Mouse (Mus musculus) CH12.LX (cell line): ENCODE results near the gene Hist1h2bf. TPM values are rescaled to one million over a fixed set of nuclear protein-coding genes. Genes with fewer than 3 reads are reported as not detected.
A peak's percentile ranks its signal among the peaks of the same experiment; 100 is the strongest.
"Not testable (repeated sequence)": the region's sequence is repeated elsewhere in the genome, so short reads cannot be mapped to it uniquely, and the experiment has no call there.

Source experiments
- DNase-seq: peaks from one replicate; pipeline ENCODE4 v3.0.0-alpha.2; 2013; ENCODE audit errors: extremely low read depth
- H3K27ac ChIP-seq: 2 replicates; pipeline ENCODE4 v1.5.1; 2012; ENCODE audit warnings: low read depth, mild to moderate bottlenecking, control low read depth, moderate library complexity; ENCODE audit not compliant: insufficient read depth
- H3K27me3 ChIP-seq: replicated peaks from 2 replicates; pipeline ENCODE3; 2012; ENCODE audit warnings: inconsistent platforms
- H3K36me3 ChIP-seq, 2 experiments: replicated peaks in 1 of 2; 2 replicates each; pipeline versions ENCODE3 to v1.6.1; 2012; ENCODE audit warnings: inconsistent platforms in 1 of 2, low read length in 1 of 2, mild to moderate bottlenecking in 1 of 2, mixed read lengths in 1 of 2, moderate library complexity in 1 of 2; ENCODE audit not compliant: control insufficient read depth in 1 of 2, insufficient read depth in 1 of 2
- H3K4me1 ChIP-seq, 2 experiments: 2 replicates each; pipeline ENCODE4 v1.6.1; 2012; ENCODE audit warnings: inconsistent platforms in 1 of 2, moderate library complexity in 1 of 2; ENCODE audit not compliant: insufficient read depth in 2 of 2, control insufficient read depth in 1 of 2
- H3K4me2 ChIP-seq: 2 replicates; pipeline ENCODE4 v1.6.1; 2012; ENCODE audit warnings: low read depth, mild to moderate bottlenecking, control low read depth; ENCODE audit not compliant: poor library complexity, insufficient read depth, severe bottlenecking
- H3K4me3 ChIP-seq, 3 experiments: fragments of 150-350 bp in 1 of 3; sonication (generic) in 1 of 3; replicated peaks in 1 of 3; 2 replicates each; pipeline versions ENCODE3 to v1.5.1; 2011 to 2012; ENCODE audit warnings: low read depth in 2 of 3, low read length in 2 of 3, mild to moderate bottlenecking in 2 of 3, moderate library complexity in 2 of 3, control low read depth in 1 of 3, improper control_type of control experiment in 1 of 3, inconsistent platforms in 1 of 3, mixed read lengths in 1 of 3; ENCODE audit not compliant: poor library complexity in 1 of 3
- H3K79me2 ChIP-seq: replicated peaks from 2 replicates; pipeline ENCODE4 v1.6.1; 2012; ENCODE audit warnings: mild to moderate bottlenecking, moderate library complexity; ENCODE audit not compliant: control insufficient read depth, poor library complexity, insufficient read depth, severe bottlenecking; ENCODE audit errors: extremely low read depth
- H3K9ac ChIP-seq: 2 replicates; pipeline ENCODE4 v1.6.1; 2012; ENCODE audit warnings: low read depth, mild to moderate bottlenecking, control low read depth, moderate library complexity; ENCODE audit not compliant: insufficient read depth
- H3K9me3 ChIP-seq: replicated peaks from 2 replicates; pipeline ENCODE3; 2012; ENCODE audit warnings: low read length, inconsistent platforms, mixed read lengths
- CHD2 ChIP-seq: IDR thresholded peaks from 2 replicates; pipeline ENCODE4 v1.6.1; 2011; ENCODE audit warnings: low read length, improper control_type of control experiment
- E2F4 ChIP-seq: IDR thresholded peaks from 2 replicates; pipeline ENCODE4 v1.6.1; 2011; ENCODE audit warnings: low read depth, low read length, improper control_type of control experiment; ENCODE audit not compliant: insufficient replicate concordance
- EP300 ChIP-seq: IDR thresholded peaks from 2 replicates; pipeline ENCODE4 v1.6.1; 2011; ENCODE audit warnings: low read length, improper control_type of control experiment
- HCFC1 ChIP-seq: IDR thresholded peaks from 2 replicates; pipeline ENCODE4 v1.6.1; 2012; ENCODE audit warnings: low read depth, mild to moderate bottlenecking, inconsistent platforms, low read length, improper control_type of control experiment
- JUN ChIP-seq: IDR thresholded peaks from 2 replicates; pipeline ENCODE4 v1.6.1; 2011; ENCODE audit warnings: low read depth, mild to moderate bottlenecking, low read length, improper control_type of control experiment, moderate library complexity; ENCODE audit not compliant: insufficient read depth
- MEF2A ChIP-seq: IDR thresholded peaks from 2 replicates; pipeline ENCODE4 v1.6.1; 2014; ENCODE audit warnings: low read depth, mild to moderate bottlenecking, inconsistent platforms, low read length, improper control_type of control experiment, borderline replicate concordance
- MXI1 ChIP-seq: IDR thresholded peaks from 2 replicates; pipeline ENCODE4 v1.6.1; 2011; ENCODE audit warnings: mild to moderate bottlenecking, low read depth, low read length, improper control_type of control experiment
- NELFE ChIP-seq: IDR thresholded peaks from 2 replicates; pipeline ENCODE4 v1.6.1; 2011; ENCODE audit warnings: low read depth, low read length, improper control_type of control experiment
- NRF1 ChIP-seq: IDR thresholded peaks from 2 replicates; pipeline ENCODE4 v1.6.1; 2014; ENCODE audit warnings: low read depth, mild to moderate bottlenecking, inconsistent platforms, low read length, improper control_type of control experiment, moderate library complexity
- PAX5 ChIP-seq: IDR thresholded peaks from 2 replicates; pipeline ENCODE4 v1.6.1; 2012; ENCODE audit warnings: low read length, inconsistent platforms, mixed read lengths
- POLR2A ChIP-seq: IDR thresholded peaks from 2 replicates; pipeline ENCODE4 v1.6.1; 2011; ENCODE audit warnings: low read depth, mild to moderate bottlenecking, improper control_type of control experiment, low read length
- SIN3A ChIP-seq: IDR thresholded peaks from 2 replicates; pipeline ENCODE4 v1.6.1; 2012; ENCODE audit warnings: low read length, improper control_type of control experiment, inconsistent platforms
- TBP ChIP-seq: conservative IDR thresholded peaks from 2 replicates; pipeline ENCODE4 v1.6.1; 2011; ENCODE audit warnings: low read depth, low read length, improper control_type of control experiment
- TCF12 ChIP-seq: IDR thresholded peaks from 2 replicates; pipeline ENCODE4 v1.6.1; 2014; ENCODE audit warnings: low read depth, mild to moderate bottlenecking, inconsistent platforms, low read length, improper control_type of control experiment
- UBTF ChIP-seq: IDR thresholded peaks from 2 replicates; pipeline ENCODE4 v1.6.1; 2012; ENCODE audit warnings: low read depth, mild to moderate bottlenecking, inconsistent platforms, low read length, improper control_type of control experiment, moderate library complexity
- USF1 ChIP-seq: IDR thresholded peaks from 2 replicates; pipeline ENCODE4 v1.6.1; 2014; ENCODE audit warnings: low read depth, mild to moderate bottlenecking, inconsistent platforms, low read length, improper control_type of control experiment
- USF2 ChIP-seq: conservative IDR thresholded peaks from 2 replicates; pipeline ENCODE4 v1.6.1; 2011; ENCODE audit warnings: low read depth, low read length, improper control_type of control experiment
- ZKSCAN1 ChIP-seq: IDR thresholded peaks from 2 replicates; pipeline ENCODE4 v1.6.1; 2012; ENCODE audit warnings: low read depth, inconsistent platforms, low read length, improper control_type of control experiment, borderline replicate concordance
- ZMIZ1 ChIP-seq: IDR thresholded peaks from 2 replicates; pipeline ENCODE4 v1.6.1; 2012; ENCODE audit warnings: low read depth, mild to moderate bottlenecking, inconsistent platforms, low read length, improper control_type of control experiment
- dilution Hi-C: fragments of 300-500 bp; cut with MboI; formaldehyde crosslinking; loops from 2 replicates; pipeline ENCODE4 v1.14.3; 2020; ENCODE audit warnings: low sequenced_read_pairs; ENCODE audit not compliant: extremely low pct_unique_long_range_greater_than_20kb, extremely low pct_ligation_motif_present
- in situ Hi-C: fragments of 300-500 bp; cut with MboI; formaldehyde crosslinking; loops from 3 replicates; pipeline ENCODE4 v1.14.3; 2019; ENCODE audit warnings: low sequenced_read_pairs, low pct_ligation_motif_present, low pct_unique_long_range_greater_than_20kb, mixed read lengths
- polyA plus RNA-seq: library from polyadenylated mRNA; unstranded; fragments of >175 nt; gene quantifications from 2 replicates; pipeline ENCODE4 v1.2.1, GENCODE M21; 2012; ENCODE audit warnings: low read depth; ENCODE audit not compliant: insufficient read length
- total RNA-seq, 2 experiments: library from RNA; depleted of rRNA; stranded (reverse); fragments of 300-350 nt in 1 of 2; fragments of >200 nt in 1 of 2; gene quantifications; 2 replicates each; pipeline ENCODE4 v1.2.3; 2012 to 2014

Gene Hist1h2bf
- total RNA-seq (2012; rRNA removed) (1,243 and 1,273 TPM in 2 replicates), total RNA-seq (2014; rRNA removed) (28.3 and 50.8 TPM in 2 replicates), polyA plus RNA-seq (1.7 TPM in 1 of 2 replicates, not detected in the other)

GRCm38 (mm10) chr13:23573898-23574524, at the start of gene Hist1h2bf, which contains the start of gene Hist1h2ad:
Gene Hist1h2bf (minus strand): TSS chr13:23574196.
Gene Hist1h2ad (plus strand): TSS chr13:23574381.
- Histone ChIP-seq H3K4me3 (peak within 1 kb of the TSS; percentile 34 to 59 (median 39)), H3K4me1 (peaks cover 0 to 15% of the 10 kb centered on the region in 2 experiments; a peak in 2 of 4 replicates), H3K27ac (peak within 1 kb of the TSS; percentile 93), H3K9ac (peak within 1 kb of the TSS; percentile 91)
- H3K79me2 ChIP-seq, H3K9me3 ChIP-seq, H3K27me3 ChIP-seq: not testable (repeated sequence)
- TF ChIP-seq TBP (peak; percentile 98), MXI1 (peak; percentile 58; the same call in 1 of the 2 replicates), HCFC1 (peak; percentile 17; the same call in 1 of the 2 replicates), SIN3A (0 out of 2 replicates have a peak, but pooled peaks have one; percentile 57), NRF1 (peak; percentile 18), POLR2A (peak; percentile 42), E2F4 (peak; percentile 98), TCF12 (peak; percentile 96), CHD2 (peak; percentile 98), UBTF (peak; percentile 5; the same call in 1 of the 2 replicates), MEF2A (0 out of 2 replicates have a peak, but pooled peaks have one; percentile 24), ZMIZ1 (0 out of 2 replicates have a peak, but pooled peaks have one; percentile 90)
- TF ChIP-seq, all 38 proteins: peak for 12; not testable (repeated sequence) for 26
- in situ Hi-C loops: loop anchor here (25.0 kb wide), 1 partner anchor 1837 kb away; the partner anchor contains the start of gene Hist1h4j
- dilution Hi-C loops, H3K36me3 ChIP-seq: not testable (repeated sequence)
- H3K4me2 ChIP-seq: peak within 1 kb of the TSS; percentile 76
- peak; percentile 99 for DNase-seq

- Histone ChIP-seq H3K4me2 (peak overlapping the region; percentile 59; the same call in 1 of the 2 replicates), H3K4me3 (no peak overlapping the region), H3K79me2 (peaks cover 6% of the 10 kb centered on the region; the same call in 1 of the 2 replicates), H3K4me1 (peaks cover 0 to 12% of the 10 kb centered on the region in 2 experiments; a peak in 3 of 4 replicates), H3K9me3 (no peaks in the 10 kb centered on the region), H3K9ac (peak overlapping the region; percentile 54), H3K27ac (no peak overlapping the region)
- DNase-seq: no peak
- no peak for TF ChIP-seq EP300
- TF ChIP-seq USF2: no peak
- TF ChIP-seq HCFC1: no peak
- TF ChIP-seq JUN: no peak
- TF ChIP-seq PAX5: no peak
- no peak for TF ChIP-seq CHD2
- TF ChIP-seq POLR2A: no peak
- no peak for TF ChIP-seq E2F4
- no peak for TF ChIP-seq UBTF
- TF ChIP-seq TBP: no peak
- no peak for TF ChIP-seq MXI1
- no peak for TF ChIP-seq MEF2A
- no peak for TF ChIP-seq ZKSCAN1
- no peak for TF ChIP-seq NELFE
- TF ChIP-seq USF1: no peak
- TF ChIP-seq, all 38 proteins: peak for 0
- no peaks in the 10 kb centered on the region for H3K27me3 ChIP-seq
- H3K36me3 ChIP-seq: no peaks in the 10 kb centered on the region
- dilution Hi-C loops: no loop called here
- in situ Hi-C loops: no loop called here
Observed at GRCm38 (mm10) chr13:23622861-23623450, 49.0 kb upstream of the Hist1h2bf start.
